Mouse (Mus musculus) neural tube, embryonic 10.5 days (tissue): ENCODE measurements around the gene Papolb.

Experiments
- DNase-seq: peaks from one replicate; pipeline ENCODE4 v3.0.0-alpha.2; 2017; ENCODE audit warnings: low spot score; ENCODE audit errors: extremely low spot score

Gene Papolb

GRCm38 (mm10) chr5:142529915-142530314 is at the start of gene Papolb:
TSS of gene Papolb (minus strand) at chr5:142530076.
- DNase-seq, result no peak

GRCm38 (mm10) chr5:142578192-142578591 is 48.3 kb upstream of the Papolb start:
- no peak for DNase-seq

GRCm38 (mm10) chr5:142576832-142577231 is 47.0 kb upstream of the Papolb start:
- no peak for DNase-seq

- DNase-seq, result no peak
Observed at GRCm38 (mm10) chr5:142574323-142575057, 44.6 kb upstream of the Papolb start.

- no peak for DNase-seq
Observed at GRCm38 (mm10) chr5:142564606-142565005, 34.7 kb upstream of the Papolb start.

- DNase-seq, result no peak
Observed at GRCm38 (mm10) chr5:142560261-142560660, 30.4 kb upstream of the Papolb start.

GRCm38 (mm10) chr5:142557397-142558067 is 27.7 kb upstream of the Papolb start:
- peak; percentile 77 for DNase-seq

GRCm38 (mm10) chr5:142556721-142557120 is 26.8 kb upstream of the Papolb start:
- no peak for DNase-seq

- no peak for DNase-seq
Observed at GRCm38 (mm10) chr5:142555866-142556265, 26.0 kb upstream of the Papolb start.

- peak; percentile 97 for DNase-seq
Observed at GRCm38 (mm10) chr5:142550706-142551652, 21.1 kb upstream of the Papolb start, which contains the start of gene Radil. TSS of gene Radil (minus strand) at chr5:142551098.

GRCm38 (mm10) chr5:142549961-142550705 is 20.3 kb upstream of the Papolb start:
- peak; percentile 69 for DNase-seq

- peak; percentile 39 for DNase-seq
Observed at GRCm38 (mm10) chr5:142549441-142549840, 19.6 kb upstream of the Papolb start.

GRCm38 (mm10) chr5:142547066-142547465 is 17.2 kb upstream of the Papolb start:
- no peak for DNase-seq

GRCm38 (mm10) chr5:142546344-142546743 is 16.5 kb upstream of the Papolb start:
- no peak for DNase-seq

GRCm38 (mm10) chr5:142545014-142545795 is 15.3 kb upstream of the Papolb start:
- DNase-seq, result no peak

- DNase-seq, result no peak
Observed at GRCm38 (mm10) chr5:142537286-142537685, 7.4 kb upstream of the Papolb start.

GRCm38 (mm10) chr5:142535388-142535787 is 5.5 kb upstream of the Papolb start:
- no peak for DNase-seq

- no peak for DNase-seq
Observed at GRCm38 (mm10) chr5:142524711-142525464, 5.0 kb downstream of the Papolb start.

- DNase-seq, result no peak
Observed at GRCm38 (mm10) chr5:142521195-142521866, 8.5 kb downstream of the Papolb start.
